Mouse (Mus musculus) 3134 (cell line): ENCODE measurements around the gene Pitpnc1.
A peak's percentile ranks its signal among the peaks of the same experiment; 100 is the strongest.

Experiments used
- DNase-seq: peaks from one replicate; pipeline ENCODE4 v3.0.0-alpha.2; 2011; ENCODE audit warnings: low spot score; ENCODE audit not compliant: insufficient read length; ENCODE audit errors: extremely low read depth

Gene Pitpnc1

GRCm38 (mm10) chr11:107334849-107335484, 135.5 kb downstream of the Pitpnc1 start:
- no peak for DNase-seq

- no peak for DNase-seq
Measured at GRCm38 (mm10) chr11:107332905-107333304, 137.6 kb downstream of the Pitpnc1 start.

- DNase-seq, result no peak
Measured at GRCm38 (mm10) chr11:107332332-107332731, 138.2 kb downstream of the Pitpnc1 start.

- DNase-seq, result no peak
Measured at GRCm38 (mm10) chr11:107331425-107331824, 139.1 kb downstream of the Pitpnc1 start.

DNA sequence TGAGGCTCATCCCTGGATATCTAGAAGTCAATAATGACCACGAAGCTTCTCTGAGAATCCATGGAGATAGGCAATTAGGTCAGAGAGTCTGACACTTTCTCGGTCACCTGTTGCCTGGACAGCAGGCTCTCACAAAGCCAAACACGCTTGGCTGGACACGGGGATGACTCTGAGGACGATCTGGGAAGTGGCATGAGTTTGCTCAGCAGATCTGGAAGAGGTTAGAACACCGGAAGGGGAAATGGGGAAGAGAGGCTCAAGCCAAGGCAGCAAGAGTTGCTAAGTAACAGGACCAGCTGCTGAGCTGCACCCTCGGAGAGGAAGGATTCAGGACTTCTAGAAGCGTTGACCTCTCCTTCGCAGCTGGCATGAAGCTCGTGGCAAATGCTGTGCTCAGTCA, 143.2 kb downstream of the Pitpnc1 start:
- no peak for DNase-seq

GRCm38 (mm10) chr11:107325739-107326725, 144.5 kb downstream of the Pitpnc1 start:
- no peak for DNase-seq

GRCm38 (mm10) chr11:107325226-107325625, 145.3 kb downstream of the Pitpnc1 start:
- DNase-seq, result no peak

DNA sequence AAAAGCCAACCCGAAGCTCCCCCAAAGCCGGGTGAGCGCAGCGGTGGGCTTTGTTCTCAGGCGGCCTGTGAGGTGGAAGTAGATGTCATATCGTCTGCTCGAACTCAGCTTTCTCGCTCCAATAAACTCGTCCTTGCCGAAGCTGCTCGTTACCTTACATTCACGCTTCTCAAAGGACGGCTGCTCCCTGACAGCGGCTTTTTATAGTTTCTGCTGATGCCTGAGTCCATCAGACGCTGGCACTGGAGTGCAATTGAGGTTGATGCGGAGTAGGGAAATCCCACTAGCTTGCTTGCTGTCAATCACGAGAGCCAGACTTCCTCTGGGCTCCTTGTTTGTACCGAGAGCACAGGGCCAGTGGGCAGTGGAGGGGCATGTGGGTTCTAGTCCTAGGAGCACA, 147.3 kb downstream of the Pitpnc1 start:
- DNase-seq, result no peak

- no peak for DNase-seq
Measured at GRCm38 (mm10) chr11:107322226-107322625, 148.3 kb downstream of the Pitpnc1 start.

DNA sequence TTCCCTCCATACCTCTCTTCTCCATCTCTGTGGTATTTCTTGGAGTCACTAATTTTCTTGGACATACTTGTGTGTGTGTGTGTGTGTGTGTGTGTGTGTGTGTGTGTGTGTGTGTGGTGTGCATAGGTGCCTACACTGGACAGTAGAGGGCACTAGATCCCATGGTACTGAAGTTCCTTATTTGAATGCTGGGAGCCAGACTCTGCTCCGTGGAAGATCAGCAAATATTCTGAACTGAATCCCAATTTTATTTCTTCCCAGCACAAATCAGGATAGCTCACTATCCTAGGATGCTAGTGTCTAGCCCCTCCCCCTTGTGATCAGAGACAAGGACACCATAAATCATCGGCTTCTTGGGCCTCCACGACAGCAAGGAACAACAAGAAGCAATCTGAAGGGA, 148.7 kb downstream of the Pitpnc1 start:
- no peak for DNase-seq

- DNase-seq, result no peak
Measured at GRCm38 (mm10) chr11:107319861-107320260, 150.6 kb downstream of the Pitpnc1 start.

GRCm38 (mm10) chr11:107317653-107318281, 152.7 kb downstream of the Pitpnc1 start:
- no peak for DNase-seq

GRCm38 (mm10) chr11:107315475-107315874, 155.0 kb downstream of the Pitpnc1 start:
- no peak for DNase-seq

- no peak for DNase-seq
Measured at GRCm38 (mm10) chr11:107310338-107311121, 160.0 kb downstream of the Pitpnc1 start.

GRCm38 (mm10) chr11:107306170-107306569, 164.3 kb downstream of the Pitpnc1 start:
- no peak for DNase-seq

GRCm38 (mm10) chr11:107302141-107302540, 168.4 kb downstream of the Pitpnc1 start:
- no peak for DNase-seq

- no peak for DNase-seq
Measured at GRCm38 (mm10) chr11:107300235-107300634, 170.3 kb downstream of the Pitpnc1 start.

DNA sequence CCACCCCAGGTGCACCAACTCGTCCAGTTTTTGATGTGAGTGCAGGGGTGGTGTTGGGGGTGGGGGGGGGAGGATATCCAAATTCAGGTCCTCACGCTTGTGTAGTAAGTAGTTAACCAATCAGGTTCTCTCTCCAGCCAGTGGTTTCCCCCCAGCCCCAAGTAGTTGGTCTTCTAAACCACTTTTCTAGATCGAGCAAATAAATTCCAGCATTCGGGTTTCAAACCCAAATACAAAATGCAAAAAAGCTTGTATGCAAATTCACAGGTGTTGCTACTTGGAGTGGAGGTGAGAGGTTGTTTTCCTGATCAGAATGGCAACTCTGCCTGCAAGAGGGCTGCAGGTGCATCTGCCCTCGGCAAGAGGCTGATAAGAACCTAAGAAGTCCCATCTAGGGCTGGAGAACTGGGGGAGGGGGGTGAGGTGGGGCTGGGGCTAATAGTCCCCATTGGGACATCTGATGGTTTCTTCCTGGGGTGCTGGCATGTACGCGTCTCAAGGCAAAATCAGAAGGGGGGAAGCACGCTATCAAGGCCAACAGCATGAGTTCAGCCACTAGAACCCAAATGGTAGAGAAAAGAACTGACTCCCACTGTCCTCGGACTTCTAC, 170.9 kb downstream of the Pitpnc1 start:
- no peak for DNase-seq

GRCm38 (mm10) chr11:107296176-107296575, 174.3 kb downstream of the Pitpnc1 start:
- peak; percentile 16 for DNase-seq

DNA sequence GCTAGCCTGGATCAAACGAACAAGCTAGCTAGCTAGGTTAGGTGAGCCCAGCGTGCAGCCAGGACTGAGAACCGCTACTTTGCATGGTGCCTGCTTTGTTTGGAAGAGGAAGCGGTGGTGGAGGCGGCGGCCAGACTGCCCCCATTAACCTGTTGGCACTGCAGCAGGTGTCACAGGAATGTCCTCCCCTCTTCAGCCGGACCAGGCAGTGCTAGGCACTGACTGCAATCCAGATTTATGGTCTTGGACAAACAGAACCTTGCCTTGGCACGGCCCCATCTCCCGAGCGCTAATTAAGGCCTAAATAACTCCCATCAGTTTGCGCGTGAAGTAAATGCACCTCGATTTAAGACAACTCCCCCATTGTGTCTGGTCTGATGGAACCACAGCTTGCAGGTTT, 178.5 kb downstream of the Pitpnc1 start:
- DNase-seq, result no peak
